Mouse (Mus musculus) left cerebral cortex, adult 8-10 months (tissue): ENCODE measurements around the gene Stard5. TPM values are rescaled to one million over a fixed set of nuclear protein-coding genes. Genes with fewer than 3 reads are reported as not detected.

ENCODE experiments used
- DNase-seq, 2 experiments: peaks; one replicate each; pipeline ENCODE4 v3.0.0; 2022; ENCODE audit warnings: low spot score in 2 of 2
- total RNA-seq, 4 experiments: library from RNA; stranded (reverse); gene quantifications; 2 replicates each; pipeline ENCODE4 v1.2.4; 2022

The Stard5 gene
- total RNA-seq, 4 experiments from 2014 or later = 9.2 to 12.9 (median 10.7) TPM

DNA sequence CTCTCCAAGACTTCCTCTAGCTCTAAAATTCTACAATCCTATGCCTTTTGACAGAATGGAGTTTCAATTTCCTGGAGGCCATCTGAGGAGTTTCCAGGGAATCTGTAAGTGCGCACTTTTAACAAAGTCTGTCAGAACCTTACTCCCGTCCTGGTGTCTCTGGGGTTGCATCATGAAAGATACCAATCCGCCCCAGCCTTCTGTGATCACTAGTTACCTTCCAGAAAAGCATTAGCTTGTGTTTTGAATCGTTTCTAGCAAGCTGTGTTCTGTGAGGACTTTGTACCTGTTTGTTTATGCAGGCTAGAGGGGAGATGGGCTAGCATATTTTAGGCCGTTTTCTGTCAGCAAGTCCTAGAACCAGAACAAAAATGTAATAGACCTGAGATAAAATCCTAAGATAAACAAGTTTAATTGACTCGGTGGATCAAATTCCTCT is 942 bp downstream of the Stard5 start:
- DNase-seq = no peak

DNA sequence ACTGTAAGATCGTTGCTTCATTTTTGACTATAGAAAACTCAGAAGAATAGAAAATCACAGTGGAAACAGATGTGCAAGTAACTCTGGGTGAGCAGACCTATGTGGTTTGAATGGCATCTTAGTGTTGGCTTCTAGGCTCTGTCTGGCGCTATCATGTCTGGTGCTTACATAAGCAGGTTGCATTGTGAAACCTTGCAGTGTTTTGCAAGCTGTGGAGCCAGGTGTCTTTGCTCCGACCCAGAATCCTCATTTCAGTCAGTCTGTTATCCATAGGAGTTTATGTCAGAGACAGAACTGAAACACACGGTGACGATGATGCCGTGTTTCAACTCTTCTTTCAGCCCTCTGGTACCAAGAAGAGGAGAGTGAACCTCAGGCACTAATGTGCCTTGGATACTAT is 2.1 kb downstream of the Stard5 start:
- DNase-seq = no peak

- DNase-seq = no peak
Observed at GRCm38 (mm10) chr7:83635726-83636125, 4.0 kb downstream of the Stard5 start.

DNA sequence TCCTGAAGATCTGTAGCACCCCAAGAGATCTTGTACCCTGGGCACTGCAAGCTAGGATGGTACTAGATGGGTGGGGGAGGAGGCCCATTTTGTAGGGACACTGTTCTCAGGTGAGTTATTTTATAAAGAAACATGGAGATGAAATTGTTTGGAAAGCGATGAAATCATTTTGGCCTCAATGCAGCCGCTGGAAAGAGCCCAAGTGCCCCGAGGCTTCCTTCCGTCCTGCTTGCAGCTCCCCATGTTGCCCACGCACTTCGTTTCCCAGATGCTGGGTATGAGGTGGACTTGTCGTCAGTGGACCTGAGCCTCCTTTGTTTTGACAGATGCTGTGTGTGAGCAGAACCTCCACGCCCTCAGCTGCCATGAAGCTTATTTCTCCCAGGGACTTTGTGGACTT is 4.7 kb downstream of the Stard5 start:
- no peak for DNase-seq

DNA sequence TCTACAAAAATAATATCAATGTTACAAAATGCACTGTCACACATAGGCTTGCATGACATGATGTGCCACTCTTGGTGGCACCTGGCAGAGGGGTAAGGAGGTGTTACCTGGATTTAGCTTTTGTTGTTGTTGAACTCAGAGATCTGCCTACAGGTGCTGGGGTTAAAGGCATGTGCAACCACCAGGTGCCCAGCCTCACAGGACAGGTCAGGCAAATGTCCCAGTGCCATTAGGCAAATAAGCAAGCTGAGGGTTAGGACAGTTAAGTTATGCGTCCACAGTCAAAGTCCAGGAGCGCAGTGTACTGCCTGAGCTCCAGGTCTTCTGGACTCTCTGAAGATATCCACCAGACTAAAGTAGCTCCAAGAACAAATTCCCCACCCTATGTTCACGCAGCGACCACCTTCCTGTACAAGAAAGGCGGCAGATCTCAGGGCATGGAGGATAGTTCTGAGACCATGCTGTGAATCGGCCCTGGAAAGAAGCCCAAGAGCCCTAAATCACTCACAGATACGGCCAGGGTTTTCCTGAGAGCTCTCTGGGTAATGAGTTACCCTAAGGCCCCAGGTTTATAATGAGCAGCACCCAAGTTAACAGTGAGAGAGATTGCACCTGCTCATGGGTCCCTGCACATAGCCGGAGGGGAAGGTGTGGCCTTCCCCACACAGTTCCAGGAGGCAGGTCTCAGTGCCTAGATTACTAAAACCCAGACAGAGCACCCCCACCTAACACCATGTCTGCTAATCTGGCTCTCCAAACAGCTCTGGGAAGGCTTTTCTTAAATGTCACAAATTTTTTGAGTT is 6.2 kb downstream of the Stard5 start:
- no peak for DNase-seq

- DNase-seq = no peak
Observed at GRCm38 (mm10) chr7:83639084-83639483, 7.3 kb downstream of the Stard5 start.

DNA sequence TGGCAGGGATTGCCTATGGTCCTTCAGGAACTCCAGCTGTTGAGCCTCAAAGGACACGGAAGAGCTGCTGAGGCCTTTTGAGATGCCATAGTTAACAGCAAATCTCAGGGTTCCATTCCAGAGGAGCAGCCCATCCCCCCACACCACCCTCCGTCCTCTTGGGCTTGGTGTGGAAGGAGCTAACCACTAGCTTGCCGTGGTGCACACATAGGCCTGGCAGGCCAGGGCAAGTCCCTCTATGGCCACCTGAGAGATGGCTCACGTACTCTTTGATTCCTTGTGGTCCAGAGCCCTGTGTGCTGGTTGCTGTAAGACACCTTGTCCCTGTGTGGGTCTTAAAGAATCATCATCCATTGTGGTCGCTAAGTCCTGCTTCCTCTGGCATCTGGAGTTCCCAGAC is 8.8 kb downstream of the Stard5 start:
- DNase-seq = no peak

GRCm38 (mm10) chr7:83641163-83641562 is 9.4 kb downstream of the Stard5 start:
- DNase-seq = no peak

GRCm38 (mm10) chr7:83643581-83643980 is 11.8 kb downstream of the Stard5 start:
- no peak for DNase-seq

DNA sequence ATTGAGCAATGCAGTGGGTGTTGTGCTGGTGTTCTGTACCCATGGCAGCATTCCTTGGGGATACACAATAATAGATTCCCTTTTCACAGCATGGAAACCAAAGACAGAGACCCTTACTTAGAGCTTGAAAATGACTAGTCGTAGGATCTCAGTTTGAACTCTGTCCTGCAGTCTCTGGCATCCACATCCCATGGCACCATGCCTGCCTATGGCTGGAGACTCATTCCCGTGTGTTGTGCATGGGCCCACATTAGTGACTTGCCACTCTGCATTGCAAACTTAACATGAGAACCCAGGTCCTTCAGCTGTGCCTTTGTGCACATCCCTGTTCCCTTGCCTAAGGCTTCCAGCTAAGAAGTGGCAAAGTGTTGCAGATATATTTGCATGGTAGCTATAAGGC is 13.0 kb downstream of the Stard5 start:
- DNase-seq = no peak

GRCm38 (mm10) chr7:83645476-83645875 is 13.7 kb downstream of the Stard5 start:
- no peak for DNase-seq

- peak in 1 of 2 experiments; percentile 41 for DNase-seq
Observed at GRCm38 (mm10) chr7:83648807-83649206, 17.0 kb downstream of the Stard5 start.

- no peak for DNase-seq
Observed at GRCm38 (mm10) chr7:83650638-83651037, 18.9 kb downstream of the Stard5 start.

DNA sequence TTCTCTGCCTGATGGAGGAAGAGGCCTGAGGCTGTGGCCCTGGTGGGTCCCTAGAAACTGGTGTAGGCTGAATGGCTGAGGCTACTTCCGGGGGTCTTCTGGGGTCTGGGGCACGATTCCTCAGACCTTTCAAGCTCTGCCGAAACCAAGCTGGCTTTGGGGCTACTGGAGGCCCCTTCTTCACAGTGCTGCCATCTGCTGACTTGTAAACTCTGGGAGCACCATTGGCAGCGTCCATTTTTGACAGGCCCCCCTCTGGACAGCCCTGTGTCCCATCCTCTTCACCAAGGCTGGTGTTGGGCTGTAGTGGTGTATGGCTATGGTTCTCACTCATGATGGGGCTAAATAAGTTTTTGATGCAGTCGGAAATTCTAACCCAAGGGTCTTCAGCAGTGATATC is 20.7 kb downstream of the Stard5 start:
- DNase-seq = no peak

- no peak for DNase-seq
Observed at GRCm38 (mm10) chr7:83653605-83654051, 21.9 kb downstream of the Stard5 start.

GRCm38 (mm10) chr7:83654196-83654595 is 22.4 kb downstream of the Stard5 start:
- no peak for DNase-seq

DNA sequence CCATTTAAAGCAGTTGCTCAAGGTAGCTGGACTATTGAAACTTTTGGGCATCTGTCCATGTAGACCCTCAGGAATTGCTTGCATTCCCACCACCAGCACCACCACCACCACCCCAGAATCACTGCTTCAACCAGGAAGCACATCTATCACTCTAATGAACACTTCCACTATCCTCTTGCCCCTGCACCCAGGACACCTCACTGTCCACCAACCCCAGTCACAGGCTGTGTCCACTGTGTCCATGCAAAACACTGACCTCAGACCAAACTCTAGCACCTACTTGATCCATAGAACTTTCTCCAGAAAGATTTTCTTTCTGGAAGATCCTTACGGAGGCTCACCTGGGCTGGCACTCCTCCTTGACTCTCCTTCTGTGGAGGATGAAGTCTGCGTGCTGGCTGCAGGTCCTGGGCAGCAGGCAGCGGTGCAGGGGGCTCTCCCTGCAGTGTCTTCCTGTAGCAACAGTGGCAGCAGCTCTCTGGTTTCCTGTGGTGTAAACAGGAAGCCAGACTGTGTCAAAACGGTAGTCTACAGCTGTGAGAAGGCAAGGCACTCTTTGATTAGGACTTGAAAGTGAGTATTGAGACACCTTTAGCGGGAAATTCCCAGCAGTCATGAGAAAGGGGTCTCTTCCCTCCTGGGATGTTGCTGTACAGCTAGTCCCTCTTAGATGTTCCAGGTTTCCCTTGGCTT is 23.3 kb downstream of the Stard5 start:
- DNase-seq = no peak

DNA sequence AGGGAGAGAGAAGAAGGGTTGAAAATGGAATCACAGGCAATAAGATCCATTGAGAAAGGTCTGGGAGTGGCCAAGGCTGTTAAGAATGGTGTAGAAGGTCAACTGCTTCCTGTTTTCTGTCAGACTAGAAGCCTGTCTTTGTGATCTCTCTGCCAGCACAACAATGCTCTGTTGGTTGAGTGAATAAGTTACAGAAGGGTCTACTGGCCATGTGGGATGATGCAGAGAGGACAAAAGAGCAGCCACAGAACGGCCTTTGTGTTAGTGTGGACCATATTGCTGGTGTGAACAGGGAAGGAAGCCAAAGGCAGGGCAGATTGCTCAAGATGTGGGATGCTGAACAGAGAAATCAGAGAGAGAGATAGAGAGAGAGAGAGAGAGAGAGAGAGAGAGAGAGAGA is 27.0 kb downstream of the Stard5 start:
- no peak for DNase-seq

- DNase-seq = peak in 1 of 2 experiments; percentile 18
Observed at GRCm38 (mm10) chr7:83659159-83660065, 27.7 kb downstream of the Stard5 start.

GRCm38 (mm10) chr7:83660273-83660691 is 28.5 kb downstream of the Stard5 start:
- DNase-seq = no peak

DNA sequence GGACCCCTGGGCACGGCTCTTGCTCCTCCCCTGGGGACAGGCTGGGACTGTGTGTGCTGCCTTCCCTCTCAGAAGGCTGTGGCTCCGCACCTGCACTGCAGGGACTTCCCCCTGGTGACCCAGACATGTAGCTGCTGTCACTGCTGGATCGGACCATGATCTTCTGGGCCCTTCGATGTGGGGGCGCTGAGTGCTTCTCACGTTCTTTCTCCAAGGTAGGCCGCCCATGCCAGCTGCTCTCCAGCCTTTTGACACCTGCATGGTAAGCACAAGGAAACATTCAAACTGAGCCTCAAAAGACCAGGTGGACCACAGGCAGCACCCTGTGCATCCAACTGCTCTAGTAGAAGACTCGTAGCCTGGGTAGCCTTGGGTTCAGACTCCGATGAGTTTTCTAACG is 29.3 kb downstream of the Stard5 start:
- no peak for DNase-seq

DNA sequence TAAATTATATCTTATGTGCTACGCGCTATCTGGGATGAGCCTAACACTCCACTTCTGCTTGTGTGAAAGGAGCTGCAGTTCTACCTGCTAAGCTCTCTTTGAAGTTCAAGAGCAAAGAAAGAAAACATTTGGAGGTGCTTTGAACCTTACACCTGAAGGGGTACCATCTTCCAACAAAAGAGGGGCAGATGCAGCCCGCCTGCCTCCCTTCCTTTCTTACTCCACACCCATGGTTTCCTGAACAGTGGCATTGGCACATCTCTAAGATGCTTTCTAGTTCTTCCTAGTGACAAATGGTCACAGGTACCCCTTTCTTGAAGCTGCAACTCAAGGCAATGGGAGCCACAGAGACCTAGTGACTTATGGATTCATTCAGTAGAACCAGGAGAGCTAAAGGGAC is 30.0 kb downstream of the Stard5 start:
- DNase-seq = no peak
